Mouse (Mus musculus) c-Kit-positive CD71-positive TER-119-positive erythroid progenitor cells, embryonic 14.5 days (primary cell): Measurements from ENCODE around the gene Brca1.
"Not testable (repeated sequence)": the region's sequence is repeated elsewhere in the genome, so short reads cannot be mapped to it uniquely, and the experiment has no call there.

Source experiments
- DNase-seq: peaks from one replicate; pipeline ENCODE4 v3.0.0-alpha.2; 2013; ENCODE audit warnings: low spot score

Gene Brca1

DNA sequence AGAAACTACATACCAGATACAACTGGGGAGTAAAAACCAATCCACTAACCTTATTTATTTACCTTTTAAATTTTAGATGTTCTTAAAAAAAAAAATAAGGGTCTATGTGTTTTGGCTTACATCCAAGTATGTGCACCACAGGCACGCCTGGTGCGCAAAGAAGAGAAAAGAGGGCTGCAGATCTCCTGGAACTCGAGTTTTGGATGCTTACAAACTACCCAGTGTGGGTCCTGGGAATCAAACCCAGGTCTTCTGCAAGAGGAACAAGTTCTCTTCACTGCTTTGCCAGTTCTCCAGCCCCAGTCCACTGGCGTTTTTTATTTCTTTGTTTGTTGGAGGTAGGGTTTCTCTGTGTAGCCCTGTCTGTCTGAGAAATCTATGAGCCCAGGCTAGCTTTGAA is 25.1 kb downstream of the Brca1 start:
- no peak for DNase-seq

DNA sequence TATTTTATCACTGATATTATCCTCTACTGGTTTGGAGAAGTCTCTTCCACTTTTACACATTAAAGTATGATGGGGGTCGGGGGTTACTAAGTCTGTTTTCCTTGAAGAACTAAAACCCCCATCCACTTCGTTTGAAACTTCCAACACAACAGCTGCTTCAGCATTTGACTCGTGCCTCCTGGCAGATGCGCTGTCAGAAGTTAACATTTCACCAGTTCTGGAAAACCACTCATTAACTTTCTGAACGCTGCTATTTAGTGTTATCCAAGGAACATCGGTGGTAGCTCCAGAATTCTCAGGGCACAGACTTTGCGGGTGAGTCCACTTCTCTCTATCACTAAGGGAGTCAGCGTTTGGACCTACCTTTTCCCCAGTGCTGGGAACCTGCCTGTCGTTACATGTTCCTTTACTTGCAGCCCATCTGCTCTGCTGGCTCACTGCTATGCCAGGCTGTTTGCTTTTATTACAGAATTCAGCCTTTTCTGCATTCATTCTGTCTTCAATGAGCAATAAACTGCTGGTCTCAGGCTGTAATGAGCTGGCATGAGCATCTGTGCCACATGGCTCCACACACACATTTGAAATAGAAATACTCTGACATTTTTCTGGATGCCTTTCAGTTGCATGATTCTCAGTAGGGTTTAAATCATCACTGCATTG is 25.7 kb downstream of the Brca1 start:
- no peak for DNase-seq

DNA sequence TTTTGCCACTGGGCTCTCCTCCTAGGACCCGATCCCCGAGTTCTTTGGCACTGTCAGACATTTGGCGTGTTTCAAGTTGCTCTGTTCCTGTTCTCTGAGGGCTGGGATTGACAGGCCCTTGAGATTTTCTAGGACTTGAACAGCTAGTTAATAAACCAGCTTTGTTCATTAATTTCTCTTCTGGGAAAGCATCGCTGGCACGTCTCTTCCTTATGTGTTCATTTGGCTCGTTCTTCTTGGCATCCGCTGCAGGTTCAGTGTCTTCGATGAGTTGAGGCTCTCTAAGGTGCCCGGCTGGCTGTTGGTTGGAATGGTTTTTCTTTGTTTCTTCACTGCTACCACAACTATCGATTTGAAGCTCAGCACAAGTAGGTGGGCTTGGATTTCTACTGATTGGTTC is 26.7 kb downstream of the Brca1 start:
- DNase-seq: no peak

- no peak for DNase-seq
Observed at GRCm38 (mm10) chr11:101524446-101524845, 27.3 kb downstream of the Brca1 start.

DNA sequence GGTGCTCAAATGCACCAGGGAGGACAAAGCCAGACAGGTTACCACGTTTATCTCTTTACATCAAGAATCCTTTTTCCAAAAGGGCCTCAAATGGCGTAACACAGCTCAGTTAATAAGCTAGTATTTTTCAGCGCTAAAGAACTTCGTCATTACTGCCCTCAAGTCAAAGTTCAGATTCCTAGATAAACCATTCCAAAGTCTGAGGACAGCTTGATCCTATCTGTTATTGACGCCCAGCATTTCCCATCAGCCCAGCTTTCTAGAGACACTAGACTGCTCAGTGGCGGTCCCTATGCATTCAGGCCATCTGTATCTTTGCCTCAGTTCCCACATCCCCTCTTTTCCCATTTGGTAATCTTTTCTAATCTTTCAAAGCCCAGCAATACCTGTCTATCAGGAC is 32.4 kb downstream of the Brca1 start:
- no peak for DNase-seq

GRCm38 (mm10) chr11:101518937-101519336 is 32.8 kb downstream of the Brca1 start:
- no peak for DNase-seq

DNA sequence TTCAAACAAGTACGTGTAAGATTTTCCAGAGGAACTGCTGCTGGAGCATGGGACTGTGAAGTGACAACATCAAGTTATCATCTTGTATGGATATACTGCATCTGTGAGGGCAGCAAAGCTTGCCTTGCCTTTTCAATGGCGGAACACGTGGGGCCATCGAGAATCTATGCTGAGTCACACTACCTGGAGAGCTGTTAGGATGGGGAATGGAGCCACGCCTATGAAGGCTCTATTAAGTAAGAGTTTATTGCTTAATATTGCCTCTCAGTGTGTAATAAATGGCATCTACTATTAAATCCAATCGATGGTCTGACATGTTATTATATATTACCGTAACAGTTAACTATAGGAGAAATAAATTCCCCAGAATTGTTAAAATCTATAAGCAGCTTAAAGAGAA is 44.7 kb downstream of the Brca1 start:
- DNase-seq: no peak

- no peak for DNase-seq
Observed at GRCm38 (mm10) chr11:101506269-101506780, 45.4 kb downstream of the Brca1 start.

DNA sequence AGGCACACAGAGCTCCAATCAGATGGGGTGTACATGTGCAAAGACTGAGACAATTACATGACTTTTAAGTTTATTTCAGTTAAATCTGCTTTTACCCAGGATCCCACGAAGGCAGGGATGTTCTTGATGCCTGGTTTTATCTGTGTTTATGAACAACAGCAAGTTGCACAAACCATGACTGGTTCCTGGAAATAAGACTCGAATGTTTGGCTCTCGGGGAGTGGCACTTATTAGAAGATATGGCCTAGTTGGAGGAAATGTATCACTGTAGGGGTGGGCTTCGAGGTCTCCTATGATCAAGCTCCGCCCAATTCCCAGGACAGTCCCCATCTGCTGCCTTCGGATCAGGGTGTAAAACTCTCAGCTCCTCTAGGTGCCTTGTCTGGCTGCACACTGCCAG is 65.6 kb downstream of the Brca1 start:
- peak; percentile 56 for DNase-seq

DNA sequence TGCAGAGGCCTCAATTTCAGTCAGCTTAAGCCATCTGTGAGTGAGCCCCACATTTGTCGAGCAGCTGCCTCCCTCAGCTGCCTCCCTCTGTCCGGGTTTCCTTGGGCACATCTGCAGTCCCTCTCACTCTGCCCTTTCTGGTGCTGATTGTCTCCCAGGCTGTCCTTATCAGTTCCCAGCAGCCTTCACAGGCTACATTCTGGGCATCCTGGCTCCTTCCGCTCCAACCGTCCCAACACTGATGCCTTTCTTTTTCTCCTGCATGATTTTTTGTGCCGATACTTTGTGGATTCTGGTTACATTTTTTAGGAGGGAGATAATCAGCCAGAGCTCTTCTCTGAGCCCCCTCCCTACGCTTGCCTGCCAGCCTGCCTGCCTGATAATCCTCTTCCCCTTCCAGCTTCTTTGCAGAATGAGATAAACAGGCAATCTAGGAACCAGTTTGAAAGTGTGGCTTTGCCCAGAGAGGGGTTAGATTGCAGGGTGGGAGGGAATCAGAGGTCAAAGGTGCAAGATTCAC is 66.2 kb downstream of the Brca1 start:
- DNase-seq: peak; percentile 75

DNA sequence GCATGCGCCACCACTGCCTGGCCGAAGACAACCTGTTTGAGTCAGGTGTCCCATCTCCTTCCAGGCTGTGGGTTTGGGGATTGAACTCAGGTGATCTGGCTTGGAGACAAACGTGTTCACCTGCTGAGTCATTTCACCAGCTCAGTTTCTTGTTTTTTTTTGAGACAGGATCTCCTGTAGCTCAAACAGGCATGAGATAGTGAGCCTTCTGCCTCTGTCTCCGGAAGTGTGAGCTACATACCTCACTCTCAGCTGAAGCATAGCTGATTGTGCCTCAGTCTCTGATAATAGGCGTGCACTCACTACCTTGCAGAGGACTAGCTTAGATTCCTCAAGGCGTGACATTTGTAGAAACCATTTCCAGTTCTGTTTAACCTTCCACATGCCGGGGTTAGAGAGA is 66.9 kb downstream of the Brca1 start:
- DNase-seq: no peak

DNA sequence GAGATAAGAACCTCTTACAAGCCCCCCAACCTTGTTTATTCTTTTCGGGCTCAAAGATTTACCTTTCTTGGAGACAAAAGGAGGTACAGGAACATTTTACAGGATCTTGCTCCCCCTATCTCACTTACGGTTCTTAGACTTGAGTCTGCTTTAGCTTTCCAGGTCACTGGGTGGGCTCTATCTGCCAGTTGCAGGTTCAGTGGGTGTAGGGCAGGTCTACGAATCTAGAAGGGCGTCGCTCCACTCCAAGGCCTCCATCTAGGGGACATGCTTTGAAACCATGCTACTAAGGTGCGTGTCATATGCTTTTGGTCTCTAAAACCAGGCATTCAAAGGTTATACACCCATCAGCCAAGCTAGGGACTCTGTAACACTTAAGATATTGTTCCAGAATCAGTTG is 67.5 kb downstream of the Brca1 start:
- no peak for DNase-seq

- no peak for DNase-seq
Observed at GRCm38 (mm10) chr11:101483804-101484203, 68.0 kb downstream of the Brca1 start.

- DNase-seq: no peak
Observed at GRCm38 (mm10) chr11:101480912-101481311, 70.8 kb downstream of the Brca1 start.

GRCm38 (mm10) chr11:101479171-101479635 is 72.6 kb downstream of the Brca1 start:
- no peak for DNase-seq

DNA sequence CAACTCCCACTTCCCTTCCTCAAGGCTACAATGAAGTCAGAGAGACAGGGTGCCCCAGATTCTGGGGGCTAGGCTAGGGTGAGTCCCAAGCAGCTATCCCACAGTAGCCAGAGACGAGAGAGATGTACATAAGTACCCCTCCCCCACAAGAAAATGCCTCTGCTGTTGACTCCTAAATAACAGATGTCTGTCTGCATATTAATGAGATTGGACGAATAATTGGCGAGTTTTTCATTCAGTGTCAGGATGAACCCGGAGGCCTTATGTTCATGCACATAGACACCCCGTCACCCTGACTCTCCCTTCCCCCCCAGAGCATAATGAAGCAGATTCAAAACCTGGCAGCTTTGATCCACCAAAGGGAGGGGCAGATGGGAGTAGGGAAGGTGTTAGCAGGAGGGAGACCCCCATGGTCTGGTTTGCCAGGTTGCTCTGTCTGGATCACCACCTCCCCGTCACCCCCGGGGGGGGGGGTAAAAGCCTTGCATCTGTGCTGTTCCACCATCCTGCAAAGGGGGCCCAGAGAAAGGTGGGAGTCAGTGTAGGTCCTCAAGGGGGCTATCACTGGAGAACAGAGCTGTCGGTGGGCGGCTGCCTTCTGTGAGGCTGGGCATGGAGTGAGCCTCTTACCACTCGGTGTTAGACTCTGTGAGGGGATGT is 74.1 kb downstream of the Brca1 start:
- DNase-seq: no peak

DNA sequence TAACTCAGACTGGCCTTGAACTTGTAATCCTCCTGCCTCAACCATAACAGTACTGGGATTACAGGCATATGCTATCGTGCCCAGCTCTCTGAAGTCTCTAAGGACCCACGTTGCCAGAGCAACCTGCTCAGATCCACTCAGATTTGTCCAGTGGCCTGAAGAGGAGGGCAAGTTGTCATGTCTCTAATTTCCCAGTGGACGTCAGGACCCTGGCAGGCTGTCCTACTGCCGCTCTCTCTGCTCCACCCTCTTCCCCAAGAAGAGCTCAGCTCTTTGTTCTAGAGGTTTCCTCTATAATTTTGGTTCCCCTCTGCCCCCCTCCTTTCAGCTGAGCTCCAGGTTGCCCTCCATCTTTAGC is 74.6 kb downstream of the Brca1 start:
- no peak for DNase-seq

GRCm38 (mm10) chr11:101476361-101476760 is 75.4 kb downstream of the Brca1 start:
- not testable (repeated sequence) for DNase-seq

GRCm38 (mm10) chr11:101474298-101474697 is 77.5 kb downstream of the Brca1 start:
- DNase-seq: no peak

GRCm38 (mm10) chr11:101473686-101474085 is 78.1 kb downstream of the Brca1 start:
- DNase-seq: not testable (repeated sequence)

GRCm38 (mm10) chr11:101472336-101472735 is 79.4 kb downstream of the Brca1 start:
- no peak for DNase-seq

GRCm38 (mm10) chr11:101471926-101472325 is 79.8 kb downstream of the Brca1 start:
- DNase-seq: no peak

GRCm38 (mm10) chr11:101470206-101470605 is 81.5 kb downstream of the Brca1 start:
- no peak for DNase-seq
